Mouse (Mus musculus) small intestine, adult 2 months (tissue): ENCODE data around the gene Olfr1387. TPM values are rescaled to one million over a fixed set of nuclear protein-coding genes. Genes with fewer than 3 reads are reported as not detected.
"Not testable (repeated sequence)": the region's sequence is repeated elsewhere in the genome, so short reads cannot be mapped to it uniquely, and the experiment has no call there.

Source experiments
- H3K27ac ChIP-seq: fragments of 200-500 bp; 2 replicates; pipeline ENCODE4 v1.5.1; 2012; ENCODE audit warnings: low read depth, low read length, control low read depth, inconsistent platforms; ENCODE audit not compliant: insufficient read depth
- H3K27me3 ChIP-seq: fragments of 200-500 bp; 2 replicates; pipeline ENCODE4 v1.6.1; 2012; ENCODE audit warnings: mild to moderate bottlenecking, moderate library complexity, low read length, inconsistent platforms; ENCODE audit not compliant: control insufficient read depth, insufficient read depth
- H3K36me3 ChIP-seq: fragments of 200-500 bp; 2 replicates; pipeline ENCODE4 v1.6.1; 2012; ENCODE audit warnings: mild to moderate bottlenecking, low read length, control low read depth, inconsistent platforms; ENCODE audit not compliant: control insufficient read depth, insufficient read depth
- H3K4me1 ChIP-seq: fragments of 200-500 bp; 2 replicates; pipeline ENCODE4 v1.6.1; 2012; ENCODE audit warnings: low read length, inconsistent platforms, mixed read lengths; ENCODE audit not compliant: control insufficient read depth, insufficient read depth, insufficient read length
- H3K4me3 ChIP-seq: fragments of 200-500 bp; 2 replicates; pipeline ENCODE4 v1.5.1; 2012; ENCODE audit warnings: low read depth, mild to moderate bottlenecking, control low read depth, inconsistent platforms, low read length, moderate library complexity
- CTCF ChIP-seq: fragments of 200-500 bp; IDR thresholded peaks from 2 replicates; pipeline ENCODE4 v1.5.1; 2012; ENCODE audit warnings: low read depth, mild to moderate bottlenecking, control low read depth, inconsistent platforms, low read length, moderate library complexity, mixed read lengths; ENCODE audit not compliant: insufficient replicate concordance, insufficient read length; ENCODE audit errors: extremely low read depth
- POLR2A ChIP-seq: fragments of 200-500 bp; IDR thresholded peaks from 2 replicates; pipeline ENCODE4 v1.6.1; 2012; ENCODE audit warnings: low read depth, mild to moderate bottlenecking, control low read depth, inconsistent platforms, low read length, moderate library complexity
- WGBS: fragments of 180-500 bp; shearing (Covaris S2); methylation state at CpG from one replicate; pipeline ENCODE4 v1.1.7; 2018; 5-methylcytosine and 5-hydroxymethylcytosine counted together
- polyA plus RNA-seq: library from polyadenylated mRNA; depleted of rRNA; stranded (reverse); fragments of >200 nt; gene quantifications from 2 replicates; pipeline ENCODE4 v1.2.3, GENCODE M21; 2012; rRNA removed

Olfr1387 gene
- not detected in 2 replicates for polyA plus RNA-seq

- Histone ChIP-seq H3K27ac (no peak within 1 kb of the TSS), H3K4me1 (no peaks in the 10 kb centered on the region), H3K4me3 (no peak within 1 kb of the TSS), H3K36me3 (no peaks in the 10 kb centered on the region), H3K27me3 (no peaks in the 10 kb centered on the region)
- 52% methylated on average over 1 of the region's 1 CpGs for WGBS
- TF ChIP-seq POLR2A: no peak
- no peak for TF ChIP-seq CTCF
Measured at GRCm38 (mm10) chr11:49455043-49455442, at the start of gene Olfr1387. Gene Olfr1387, plus strand, starts transcription at chr11:49455343.

GRCm38 (mm10) chr11:49406784-49407183 lies 48.4 kb upstream of the Olfr1387 start:
- Histone ChIP-seq H3K27ac (no peak overlapping the region), H3K4me3 (no peak overlapping the region), H3K27me3 (no peaks in the 10 kb centered on the region; the same call in 1 of the 2 replicates), H3K36me3 (no peaks in the 10 kb centered on the region), H3K4me1 (no peaks in the 10 kb centered on the region)
- WGBS: 77% methylated on average over 3 of the region's 3 CpGs
- no peak for TF ChIP-seq POLR2A
- no peak for TF ChIP-seq CTCF

GRCm38 (mm10) chr11:49410540-49410939 lies 44.6 kb upstream of the Olfr1387 start:
- Histone ChIP-seq H3K27me3 (no peaks in the 10 kb centered on the region; the same call in 1 of the 2 replicates), H3K4me3 (no peak overlapping the region), H3K27ac (no peak overlapping the region), H3K36me3 (no peaks in the 10 kb centered on the region), H3K4me1 (no peaks in the 10 kb centered on the region)
- no peak for TF ChIP-seq CTCF
- TF ChIP-seq POLR2A: no peak
- WGBS: 27% methylated on average over 1 of the region's 1 CpGs

- Histone ChIP-seq H3K4me3 (no peak within 1 kb of the TSS), H3K4me1 (no peaks in the 10 kb centered on the region), H3K27ac (no peak within 1 kb of the TSS), H3K36me3 (no peaks in the 10 kb centered on the region), H3K27me3 (no peaks in the 10 kb centered on the region)
- TF ChIP-seq POLR2A: no peak
- TF ChIP-seq CTCF: no peak
- 87% methylated on average over 2 of the region's 2 CpGs for WGBS
Measured at GRCm38 (mm10) chr11:49422767-49423166, 32.4 kb upstream of the Olfr1387 start, which contains the start of gene Olfr1389. Gene Olfr1389, plus strand, starts transcription at chr11:49423067.

GRCm38 (mm10) chr11:49425257-49425927 lies 29.8 kb upstream of the Olfr1387 start:
- no peaks in the 10 kb centered on the region for H3K27me3 ChIP-seq
- no peak for TF ChIP-seq CTCF
- TF ChIP-seq POLR2A: no peak
- H3K36me3 ChIP-seq: no peaks in the 10 kb centered on the region
- WGBS: 83% methylated on average over 1 of the region's 1 CpGs
- H3K27ac ChIP-seq: no peak overlapping the region
- H3K4me1 ChIP-seq: no peaks in the 10 kb centered on the region
- H3K4me3 ChIP-seq: no peak overlapping the region

GRCm38 (mm10) chr11:49429641-49430040 lies 25.5 kb upstream of the Olfr1387 start:
- WGBS: 76% methylated on average over 2 of the region's 2 CpGs
- Histone ChIP-seq H3K36me3 (no peaks in the 10 kb centered on the region), H3K27me3 (no peaks in the 10 kb centered on the region), H3K27ac (no peak overlapping the region), H3K4me3 (no peak overlapping the region), H3K4me1 (no peaks in the 10 kb centered on the region)
- TF ChIP-seq CTCF: no peak
- TF ChIP-seq POLR2A: no peak

- no peaks in the 10 kb centered on the region for H3K27me3 ChIP-seq
- no peaks in the 10 kb centered on the region for H3K4me1 ChIP-seq
- TF ChIP-seq CTCF (no peak), POLR2A (no peak)
- no peaks in the 10 kb centered on the region for H3K36me3 ChIP-seq
- 48% methylated on average over 3 of the region's 3 CpGs for WGBS
- no peak within 1 kb of the TSS for H3K27ac ChIP-seq
- H3K4me3 ChIP-seq: no peak within 1 kb of the TSS
Measured at GRCm38 (mm10) chr11:49436411-49436810, 18.7 kb upstream of the Olfr1387 start, which contains the start of gene Olfr1388. Gene Olfr1388, plus strand, starts transcription at chr11:49436624.

GRCm38 (mm10) chr11:49464746-49465145 lies 9.6 kb downstream of the Olfr1387 start, which contains the start of gene Olfr1386:
Gene Olfr1386, plus strand, starts transcription at chr11:49465046.
- H3K27ac ChIP-seq, H3K27me3 ChIP-seq, H3K4me1 ChIP-seq, H3K36me3 ChIP-seq, H3K4me3 ChIP-seq: not testable (repeated sequence)
- 45% methylated on average over 3 of the region's 3 CpGs for WGBS
